Mouse (Mus musculus) limb, embryonic 12.5 days (tissue): ENCODE measurements around the gene Mmp27. TPM values are rescaled to one million over a fixed set of nuclear protein-coding genes. Genes with fewer than 3 reads are reported as not detected.

Experiments
- ATAC-seq: fragments of 200-750 bp; cut with Nextera tagmentation; 2 replicates; pipeline ENCODE4 v1.8.0; 2017; ENCODE audit warnings: low read depth, moderate TSS enrichment; ENCODE audit not compliant: insufficient number of reproducible peaks, insufficient read depth, low FRiP score, low TSS enrichment
- H3K27ac ChIP-seq: fragments of 300-500 bp; sonication (generic); 2 replicates; pipeline ENCODE4 v1.5.1; 2016; ENCODE audit warnings: mild to moderate bottlenecking, moderate library complexity
- H3K27me3 ChIP-seq: fragments of 300-500 bp; sonication (generic); 2 replicates; pipeline ENCODE4 v1.6.1; 2016; ENCODE audit warnings: mild to moderate bottlenecking, moderate library complexity
- H3K36me3 ChIP-seq: fragments of 300-500 bp; sonication (generic); 2 replicates; pipeline ENCODE4 v1.6.1; 2016; ENCODE audit warnings: mild to moderate bottlenecking, moderate library complexity
- H3K4me1 ChIP-seq: fragments of 300-500 bp; sonication (generic); replicated peaks from 2 replicates; pipeline ENCODE4 v1.6.1; 2016
- H3K4me2 ChIP-seq: fragments of 300-500 bp; sonication (generic); 2 replicates; pipeline ENCODE4 v1.6.1; 2016; ENCODE audit warnings: mild to moderate bottlenecking, moderate library complexity
- H3K4me3 ChIP-seq: fragments of 300-500 bp; sonication (generic); replicated peaks from 2 replicates; pipeline ENCODE4 v1.5.1; 2016; ENCODE audit warnings: mild to moderate bottlenecking
- H3K9ac ChIP-seq: fragments of 300-500 bp; sonication (generic); replicated peaks from 2 replicates; pipeline ENCODE4 v1.6.1; 2016; ENCODE audit warnings: mild to moderate bottlenecking, moderate library complexity
- H3K9me3 ChIP-seq: fragments of 300-500 bp; sonication (generic); 2 replicates; pipeline ENCODE4 v1.6.1; 2016; ENCODE audit warnings: mild to moderate bottlenecking, moderate library complexity
- WGBS: fragments of 180-500 bp; shearing (Covaris S2); methylation state at CpG from one replicate; pipeline ENCODE4 v1.1.7; 2016; 5-methylcytosine and 5-hydroxymethylcytosine counted together
- polyA plus RNA-seq: library from polyadenylated mRNA; unstranded; fragments of >200 nt; fragmentation: Nextera tagmentation; extraction: Ambion mirVana; gene quantifications from 2 replicates; pipeline ENCODE4 v1.2.1, GENCODE M21; 2016

Mmp27 gene
- polyA plus RNA-seq: not detected in 2 replicates

GRCm38 (mm10) chr9:7571162-7571561, at the start of gene Mmp27:
TSS of gene Mmp27 (plus strand) at chr9:7571396.
- Histone ChIP-seq H3K27me3 (no peaks in the 10 kb centered on the region), H3K4me2 (no peak within 1 kb of the TSS), H3K4me3 (no peak within 1 kb of the TSS), H3K27ac (no peak within 1 kb of the TSS), H3K4me1 (peaks cover 6% of the 10 kb centered on the region; the same call in 1 of the 2 replicates), H3K9ac (no peak within 1 kb of the TSS), H3K9me3 (no peaks in the 10 kb centered on the region), H3K36me3 (no peaks in the 10 kb centered on the region)
- WGBS: 51% methylated on average over 4 of the region's 4 CpGs
- ATAC-seq: no peak

GRCm38 (mm10) chr9:7526255-7526940, 44.8 kb upstream of the Mmp27 start:
- no peak overlapping the region for H3K27ac ChIP-seq

GRCm38 (mm10) chr9:7542763-7543162, 28.4 kb upstream of the Mmp27 start:
- ATAC-seq: no peak

More at GRCm38 (mm10) chr9:7526255-7526940, 44.8 kb upstream of the Mmp27 start:
- WGBS: 62% methylated on average over 4 of the region's 4 CpGs
- Histone ChIP-seq H3K27me3 (no peaks in the 10 kb centered on the region), H3K9ac (no peak overlapping the region), H3K4me2 (no peak overlapping the region), H3K36me3 (no peaks in the 10 kb centered on the region), H3K4me3 (no peak overlapping the region), H3K9me3 (no peaks in the 10 kb centered on the region), H3K4me1 (no peaks in the 10 kb centered on the region)
- ATAC-seq: no peak

GRCm38 (mm10) chr9:7544923-7545457, 26.2 kb upstream of the Mmp27 start:
- 71% methylated on average over 1 of the region's 1 CpGs for WGBS
- H3K4me1 ChIP-seq: no peaks in the 10 kb centered on the region
- no peak overlapping the region for H3K4me3 ChIP-seq
- H3K27me3 ChIP-seq: no peaks in the 10 kb centered on the region
- no peaks in the 10 kb centered on the region for H3K36me3 ChIP-seq
- H3K9me3 ChIP-seq: no peaks in the 10 kb centered on the region
- H3K27ac ChIP-seq: no peak overlapping the region
- no peak overlapping the region for H3K9ac ChIP-seq
- H3K4me2 ChIP-seq: no peak overlapping the region
- no peak for ATAC-seq

More at GRCm38 (mm10) chr9:7542763-7543162, 28.4 kb upstream of the Mmp27 start:
- H3K4me1 ChIP-seq: no peaks in the 10 kb centered on the region
- H3K4me2 ChIP-seq: no peak overlapping the region
- H3K4me3 ChIP-seq: no peak overlapping the region
- no peaks in the 10 kb centered on the region for H3K9me3 ChIP-seq
- H3K36me3 ChIP-seq: no peaks in the 10 kb centered on the region
- H3K27ac ChIP-seq: no peak overlapping the region
- no peaks in the 10 kb centered on the region for H3K27me3 ChIP-seq
- H3K9ac ChIP-seq: no peak overlapping the region

- Histone ChIP-seq H3K9me3 (no peaks in the 10 kb centered on the region), H3K27ac (no peak overlapping the region), H3K4me2 (no peak overlapping the region), H3K9ac (no peak overlapping the region), H3K36me3 (no peaks in the 10 kb centered on the region), H3K27me3 (no peaks in the 10 kb centered on the region), H3K4me1 (no peaks in the 10 kb centered on the region), H3K4me3 (no peak overlapping the region)
- WGBS: 41% methylated on average over 1 of the region's 1 CpGs
- peak; percentile 63 for ATAC-seq
Observed at GRCm38 (mm10) chr9:7545471-7545870, 25.7 kb upstream of the Mmp27 start.

- 92% methylated on average over 7 of the region's 7 CpGs for WGBS
Observed at GRCm38 (mm10) chr9:7545920-7546319, 25.3 kb upstream of the Mmp27 start.

GRCm38 (mm10) chr9:7551943-7552342, 19.3 kb upstream of the Mmp27 start:
- H3K9ac ChIP-seq: no peak overlapping the region
- no peaks in the 10 kb centered on the region for H3K4me1 ChIP-seq
- H3K4me2 ChIP-seq: no peak overlapping the region
- no peak overlapping the region for H3K4me3 ChIP-seq
- ATAC-seq: no peak
- no peaks in the 10 kb centered on the region for H3K9me3 ChIP-seq
- H3K27ac ChIP-seq: no peak overlapping the region
- no peaks in the 10 kb centered on the region for H3K27me3 ChIP-seq
- H3K36me3 ChIP-seq: no peaks in the 10 kb centered on the region

More at GRCm38 (mm10) chr9:7545920-7546319, 25.3 kb upstream of the Mmp27 start:
- Histone ChIP-seq H3K27ac (no peak overlapping the region), H3K4me1 (no peaks in the 10 kb centered on the region), H3K4me2 (no peak overlapping the region), H3K27me3 (no peaks in the 10 kb centered on the region), H3K9me3 (no peaks in the 10 kb centered on the region), H3K9ac (no peak overlapping the region), H3K4me3 (no peak overlapping the region), H3K36me3 (no peaks in the 10 kb centered on the region)
- no peak for ATAC-seq

GRCm38 (mm10) chr9:7553536-7553935, 17.7 kb upstream of the Mmp27 start:
- Histone ChIP-seq H3K4me3 (no peak overlapping the region), H3K27me3 (no peaks in the 10 kb centered on the region), H3K4me1 (no peaks in the 10 kb centered on the region), H3K9me3 (no peaks in the 10 kb centered on the region), H3K4me2 (no peak overlapping the region), H3K36me3 (no peaks in the 10 kb centered on the region), H3K9ac (no peak overlapping the region), H3K27ac (no peak overlapping the region)
- 80% methylated on average over 3 of the region's 3 CpGs for WGBS
- ATAC-seq: no peak

- no peak for ATAC-seq
- Histone ChIP-seq H3K36me3 (no peaks in the 10 kb centered on the region), H3K9ac (no peak overlapping the region), H3K4me2 (no peak overlapping the region), H3K27ac (no peak overlapping the region), H3K27me3 (no peaks in the 10 kb centered on the region), H3K4me1 (no peaks in the 10 kb centered on the region), H3K9me3 (no peaks in the 10 kb centered on the region), H3K4me3 (no peak overlapping the region)
- WGBS: 34% methylated on average over 3 of the region's 3 CpGs
Observed at GRCm38 (mm10) chr9:7554382-7554781, 16.8 kb upstream of the Mmp27 start.

- H3K27ac ChIP-seq: no peak within 1 kb of the TSS
- WGBS: 84% methylated on average over 8 of the region's 8 CpGs
- H3K27me3 ChIP-seq: no peaks in the 10 kb centered on the region
- H3K4me3 ChIP-seq: no peak within 1 kb of the TSS
- no peak for ATAC-seq
- H3K4me2 ChIP-seq: no peak within 1 kb of the TSS
- no peaks in the 10 kb centered on the region for H3K4me1 ChIP-seq
- H3K9me3 ChIP-seq: no peaks in the 10 kb centered on the region
- H3K9ac ChIP-seq: no peak within 1 kb of the TSS
- H3K36me3 ChIP-seq: no peaks in the 10 kb centered on the region
Observed at GRCm38 (mm10) chr9:7558221-7559017, 12.8 kb upstream of the Mmp27 start, which contains the start of gene Mmp8. TSS of gene Mmp8 (plus strand) at chr9:7558456.

- ATAC-seq: no peak
- Histone ChIP-seq H3K36me3 (no peaks in the 10 kb centered on the region), H3K27ac (no peak overlapping the region), H3K4me1 (no peaks in the 10 kb centered on the region), H3K4me2 (no peak overlapping the region), H3K9ac (no peak overlapping the region), H3K9me3 (no peaks in the 10 kb centered on the region), H3K4me3 (no peak overlapping the region), H3K27me3 (no peaks in the 10 kb centered on the region)
- 85% methylated on average over 4 of the region's 4 CpGs for WGBS
Observed at GRCm38 (mm10) chr9:7560026-7560425, 11.2 kb upstream of the Mmp27 start.
